Mouse (Mus musculus) macrophage (primary cell): ENCODE data around the gene Gm3285. TPM values are rescaled to one million over a fixed set of nuclear protein-coding genes. Genes with fewer than 3 reads are reported as not detected.

Experiments
- H3K27ac ChIP-seq: fragments of 350-480 bp; formaldehyde crosslinking; 2 replicates; pipeline ENCODE4 v1.9.0; 2021
- H3K36me3 ChIP-seq: fragments of 350-480 bp; formaldehyde crosslinking; 2 replicates; pipeline ENCODE4 v1.9.0; 2021; ENCODE audit errors: inconsistent target
- H3K4me3 ChIP-seq: fragments of 350-480 bp; formaldehyde crosslinking; 2 replicates; pipeline ENCODE4 v1.9.0; 2021; ENCODE audit errors: inconsistent target
- H3K79me2 ChIP-seq: fragments of 350-480 bp; formaldehyde crosslinking; 2 replicates; pipeline ENCODE4 v1.9.0; 2021; ENCODE audit errors: inconsistent target
- WGBS: methylation state at CpG from one replicate; pipeline ENCODE4 v1.1.7; 2026; ENCODE audit warnings: inconsistent platforms; ENCODE audit not compliant: missing documents; 5-methylcytosine and 5-hydroxymethylcytosine counted together
- polyA plus RNA-seq: library from polyadenylated mRNA; stranded (reverse); fragments of 250-400 nt; gene quantifications from 3 replicates; pipeline ENCODE4 v1.2.4, GENCODE M21; 2018; ENCODE audit warnings: inconsistent platforms

The Gm3285 gene
- polyA plus RNA-seq, 1 experiment from 2014 or later = not detected

DNA sequence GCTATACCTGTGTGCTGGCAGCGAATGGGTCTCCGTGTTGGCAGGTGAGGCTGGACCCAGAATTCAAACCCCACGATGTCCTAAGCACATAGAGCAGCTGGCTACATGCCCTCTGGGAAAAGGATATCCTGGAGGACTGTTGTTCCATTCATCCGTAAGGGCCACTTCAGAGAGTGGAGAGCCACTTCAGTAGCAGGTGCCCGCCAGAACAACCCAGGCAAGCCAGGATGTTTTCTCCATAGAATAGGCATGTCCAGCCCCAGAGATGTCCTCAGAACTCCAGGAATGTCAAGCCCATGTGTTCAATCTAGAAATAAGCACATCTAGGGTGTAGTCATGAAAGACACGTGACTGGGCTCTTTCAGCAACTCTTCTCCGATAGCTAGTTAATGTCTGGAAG lies 7.9 kb downstream of the Gm3285 start:
- Histone ChIP-seq H3K36me3 (no peaks in the 10 kb centered on the region), H3K79me2 (no peaks in the 10 kb centered on the region), H3K4me3 (no peak overlapping the region), H3K27ac (no peak overlapping the region)
- 89% methylated on average over 7 of the region's 7 CpGs for WGBS

DNA sequence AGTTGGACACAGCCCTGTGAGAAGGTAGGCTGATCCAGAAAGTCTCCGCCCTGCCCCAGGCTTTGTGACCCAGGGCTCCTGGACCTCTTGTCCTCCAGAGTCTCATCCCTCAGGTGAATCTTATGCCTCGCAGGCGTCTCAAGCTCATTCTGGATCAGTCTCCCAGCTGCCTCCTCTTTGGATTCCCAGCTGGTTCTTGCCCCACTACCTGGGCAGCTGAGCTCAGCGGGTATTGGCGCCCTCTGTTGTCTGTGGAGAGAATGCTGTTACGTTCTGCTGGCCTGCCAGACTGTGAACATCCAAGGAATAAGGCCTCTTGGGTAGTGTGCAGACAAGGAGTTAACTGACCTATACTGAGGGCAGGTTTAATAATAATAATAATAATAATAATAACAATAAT lies 17.2 kb downstream of the Gm3285 start:
- H3K36me3 ChIP-seq = no peaks in the 10 kb centered on the region
- H3K79me2 ChIP-seq = no peaks in the 10 kb centered on the region
- no peak overlapping the region for H3K27ac ChIP-seq
- WGBS = 76% methylated on average over 4 of the region's 6 CpGs
- H3K4me3 ChIP-seq = no peak overlapping the region

DNA sequence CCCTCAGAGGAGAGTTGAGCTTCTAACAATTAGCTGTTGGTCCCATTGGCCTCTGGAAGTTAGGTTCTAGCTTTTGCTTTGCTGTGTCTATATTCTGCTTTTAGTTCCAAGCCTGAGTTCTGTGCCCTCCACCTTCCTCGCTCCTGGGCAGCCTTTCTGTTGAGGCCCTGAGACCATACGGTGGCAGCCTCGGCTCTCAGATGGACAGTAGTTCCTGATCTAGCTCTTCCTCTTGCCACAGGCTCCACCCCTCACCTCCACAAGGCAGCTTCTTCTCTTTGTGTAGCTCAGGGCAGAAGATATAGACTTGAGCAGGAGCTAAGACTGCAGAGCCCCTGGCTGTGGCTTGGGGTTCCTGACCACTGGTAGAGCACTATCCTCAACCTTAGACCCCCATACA lies 18.5 kb downstream of the Gm3285 start:
- no peak overlapping the region for H3K27ac ChIP-seq
- no peak overlapping the region for H3K4me3 ChIP-seq
- H3K79me2 ChIP-seq = no peaks in the 10 kb centered on the region
- WGBS = 22% methylated on average over 3 of the region's 3 CpGs
- H3K36me3 ChIP-seq = no peaks in the 10 kb centered on the region

DNA sequence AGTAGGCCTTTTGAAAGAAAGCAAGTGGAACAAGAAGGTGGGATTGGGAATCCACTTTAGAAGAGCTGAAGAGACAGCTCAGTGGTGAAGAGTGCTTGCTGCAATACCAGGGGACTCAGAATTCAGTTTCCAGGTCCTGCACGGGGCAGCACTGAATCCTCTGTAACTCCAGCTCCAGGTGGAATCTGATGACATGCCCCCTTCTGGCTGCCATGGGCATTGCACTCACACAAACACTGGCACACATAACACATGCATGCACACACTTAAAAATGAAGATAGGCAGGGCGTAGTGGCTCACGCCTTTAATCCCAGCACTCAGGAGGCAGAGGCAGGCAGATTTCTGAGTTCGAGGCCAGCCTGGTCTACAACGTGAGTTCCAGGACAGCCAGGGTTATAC lies 20.8 kb downstream of the Gm3285 start:
- H3K79me2 ChIP-seq = no peaks in the 10 kb centered on the region
- no peaks in the 10 kb centered on the region for H3K36me3 ChIP-seq
- no peak overlapping the region for H3K4me3 ChIP-seq
- no peak overlapping the region for H3K27ac ChIP-seq
- 82% methylated on average over 5 of the region's 5 CpGs for WGBS

DNA sequence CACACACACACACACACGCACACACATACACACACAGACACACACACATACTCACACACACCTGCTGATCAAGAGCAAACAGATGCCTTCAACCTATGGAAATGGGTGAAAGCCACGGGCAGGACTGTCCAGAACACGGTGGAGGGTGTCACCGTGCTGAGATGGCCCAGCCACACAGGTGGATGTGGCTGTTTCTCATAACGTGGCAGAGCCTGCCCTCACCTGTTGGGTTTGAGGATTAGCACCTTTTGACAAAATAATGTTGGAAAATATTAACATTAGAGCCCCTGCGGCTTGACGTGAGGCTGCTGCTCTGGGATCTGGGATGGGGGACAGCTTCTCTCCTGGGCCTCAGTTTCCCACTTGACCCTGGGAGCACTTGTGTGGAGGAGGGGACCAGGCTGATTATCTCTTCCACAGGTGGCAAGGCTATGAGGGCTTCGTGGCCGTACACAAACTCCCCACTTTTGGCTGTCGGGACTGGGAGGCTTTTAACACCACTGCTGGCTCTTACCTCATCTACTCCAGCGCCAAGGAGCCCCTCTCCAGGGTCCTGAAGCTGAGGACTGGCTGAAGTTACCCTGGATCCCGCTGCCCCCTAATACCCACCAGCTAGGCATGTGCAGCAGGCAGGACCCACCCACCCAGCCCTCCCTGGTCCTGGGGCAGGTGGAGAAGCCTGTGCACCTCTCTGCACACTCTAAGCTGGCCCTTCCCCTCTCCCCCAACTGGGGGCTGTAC lies 24.4 kb downstream of the Gm3285 start:
- Histone ChIP-seq H3K79me2 (no peaks in the 10 kb centered on the region), H3K27ac (no peak overlapping the region), H3K4me3 (no peak overlapping the region), H3K36me3 (no peaks in the 10 kb centered on the region)
- WGBS = 73% methylated on average over 12 of the region's 12 CpGs

DNA sequence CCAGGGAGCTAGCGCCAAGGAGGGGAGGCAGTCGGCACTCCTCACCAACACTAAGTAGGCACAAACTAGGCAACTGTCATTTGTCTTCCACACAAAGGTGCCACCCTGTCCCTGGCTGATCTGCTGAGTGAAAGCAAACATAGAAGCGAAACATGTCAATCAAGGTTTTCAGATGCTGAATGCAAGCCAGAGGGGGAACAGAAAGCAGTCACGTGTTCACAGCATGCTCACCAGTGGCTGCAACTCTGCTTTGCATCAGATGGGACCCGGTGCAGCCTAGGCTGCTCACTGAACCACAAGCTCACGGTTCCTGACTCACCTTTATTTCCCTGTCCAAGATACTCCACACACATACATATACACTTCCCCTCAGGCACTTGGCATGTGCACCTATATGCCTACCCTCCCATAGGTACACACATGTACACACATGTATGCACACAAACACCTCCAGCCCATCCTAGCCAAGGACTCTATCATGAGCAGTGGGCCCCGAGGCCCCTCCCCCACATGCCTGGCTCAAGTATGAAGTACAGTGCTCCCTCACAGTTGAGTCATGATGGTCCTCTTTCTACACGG lies 29.3 kb downstream of the Gm3285 start:
- no peaks in the 10 kb centered on the region for H3K36me3 ChIP-seq
- H3K79me2 ChIP-seq = no peaks in the 10 kb centered on the region
- no peak overlapping the region for H3K27ac ChIP-seq
- 75% methylated on average over 8 of the region's 8 CpGs for WGBS
- no peak overlapping the region for H3K4me3 ChIP-seq

DNA sequence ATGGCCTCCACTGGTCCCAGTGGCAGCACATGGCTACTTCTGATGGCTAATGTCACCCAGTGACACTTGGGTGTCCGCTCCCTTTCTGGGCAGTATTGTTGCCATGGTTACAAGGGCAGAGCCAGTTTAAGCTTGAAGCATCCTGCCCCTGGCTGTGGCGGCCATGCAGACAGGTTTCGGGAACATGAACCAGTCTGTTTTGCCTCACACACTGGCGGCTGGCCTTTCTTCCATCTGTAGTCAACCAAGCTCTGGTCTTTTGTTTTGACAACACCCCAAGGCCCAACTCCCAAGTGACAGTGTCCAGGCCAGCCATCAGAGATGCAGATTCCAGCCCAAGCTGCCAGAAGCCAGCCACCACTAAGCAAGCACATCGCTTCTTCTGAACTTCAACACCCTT lies 33.8 kb downstream of the Gm3285 start:
- Histone ChIP-seq H3K4me3 (no peak overlapping the region), H3K36me3 (no peaks in the 10 kb centered on the region), H3K79me2 (no peaks in the 10 kb centered on the region), H3K27ac (no peak overlapping the region)
- WGBS = 90% methylated on average over 5 of the region's 5 CpGs

DNA sequence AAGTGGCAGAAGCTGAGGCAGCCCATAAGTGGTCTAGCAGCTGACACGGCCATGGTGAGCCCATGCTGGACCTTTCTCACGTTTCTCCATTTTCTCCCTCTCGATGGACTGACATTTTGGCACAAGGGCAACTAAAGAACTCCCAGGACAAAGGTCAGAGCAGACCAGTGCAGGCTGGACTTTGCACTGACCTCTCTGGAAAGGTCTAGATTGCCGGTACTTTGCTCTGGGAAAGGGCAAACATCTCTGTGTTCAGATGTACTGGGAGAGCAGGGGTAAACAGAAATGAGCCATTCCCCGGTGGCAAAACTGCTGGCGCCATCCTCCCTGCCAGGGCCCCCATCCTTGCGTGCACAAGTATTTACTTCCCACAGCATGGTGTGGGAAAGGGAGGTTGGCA lies 38.4 kb downstream of the Gm3285 start:
- H3K4me3 ChIP-seq = no peak overlapping the region
- no peak overlapping the region for H3K27ac ChIP-seq
- no peaks in the 10 kb centered on the region for H3K79me2 ChIP-seq
- WGBS = 65% methylated on average over 7 of the region's 7 CpGs
- H3K36me3 ChIP-seq = no peaks in the 10 kb centered on the region

DNA sequence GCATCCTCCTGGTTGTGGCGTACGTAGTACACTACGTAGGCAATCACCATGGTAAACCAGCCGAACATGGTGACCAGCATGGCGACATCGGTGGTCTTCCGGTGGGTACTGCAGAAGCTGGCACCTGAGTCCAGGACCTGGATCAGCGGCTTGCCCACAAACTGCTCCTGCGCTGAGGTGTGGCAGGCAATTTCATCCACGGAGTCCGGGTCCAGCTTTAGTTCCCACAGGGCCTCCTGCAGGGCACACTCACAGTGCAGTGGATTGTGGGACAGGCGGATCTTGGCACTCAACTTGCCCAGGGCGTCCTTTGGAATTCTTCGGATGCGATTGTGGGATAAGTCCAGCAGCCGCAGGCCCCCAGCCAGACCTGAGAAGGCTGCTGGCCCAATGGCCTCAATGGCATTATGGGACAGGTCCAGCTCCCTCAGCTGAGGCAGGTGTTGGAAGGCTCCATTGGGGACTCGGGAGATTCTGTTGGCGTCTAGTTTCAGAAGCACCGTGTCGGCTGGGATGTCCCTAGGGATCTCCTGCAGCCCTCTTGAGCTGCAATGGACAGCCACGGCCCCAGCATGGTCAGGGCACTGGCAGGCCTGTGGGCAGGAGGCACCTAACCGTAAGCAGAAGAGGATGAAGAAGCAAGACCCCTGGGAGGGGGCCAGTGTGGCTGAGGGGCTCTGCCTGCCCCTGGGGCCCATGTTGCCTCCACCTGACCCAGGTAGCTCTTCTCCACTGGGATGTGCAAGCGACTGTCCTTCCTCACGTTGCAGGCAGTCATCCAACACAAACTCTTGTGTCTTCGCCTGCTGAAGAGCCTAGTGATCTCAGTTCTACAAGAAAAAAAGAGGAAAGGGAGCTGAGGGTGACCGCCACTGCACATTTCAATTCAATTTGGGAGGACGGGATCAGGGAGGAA lies 39.4 kb downstream of the Gm3285 start:
- Histone ChIP-seq H3K4me3 (no peak overlapping the region), H3K79me2 (no peaks in the 10 kb centered on the region), H3K36me3 (no peaks in the 10 kb centered on the region), H3K27ac (no peak overlapping the region)
- WGBS = 92% methylated on average over 27 of the region's 27 CpGs

DNA sequence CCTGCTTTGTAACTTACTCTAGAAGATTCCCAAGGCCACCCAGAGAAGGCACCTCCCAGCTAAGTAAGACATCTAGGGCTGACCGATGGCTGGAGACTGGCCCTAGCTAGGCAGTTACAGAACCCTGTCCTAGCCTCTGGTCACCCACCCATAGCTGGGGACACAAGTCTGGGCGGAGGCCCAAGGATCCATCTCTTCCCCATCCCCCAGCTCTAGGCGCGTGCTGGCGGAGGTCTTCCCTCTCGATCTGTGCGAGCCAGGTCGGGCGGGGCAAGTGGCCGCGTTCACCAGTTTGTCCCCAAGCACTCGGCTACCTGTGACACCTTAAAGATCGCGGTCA lies 40.1 kb downstream of the Gm3285 start:
- Histone ChIP-seq H3K79me2 (no peaks in the 10 kb centered on the region), H3K4me3 (no peak overlapping the region), H3K36me3 (no peaks in the 10 kb centered on the region), H3K27ac (no peak overlapping the region)
- 14% methylated on average over 12 of the region's 14 CpGs for WGBS

DNA sequence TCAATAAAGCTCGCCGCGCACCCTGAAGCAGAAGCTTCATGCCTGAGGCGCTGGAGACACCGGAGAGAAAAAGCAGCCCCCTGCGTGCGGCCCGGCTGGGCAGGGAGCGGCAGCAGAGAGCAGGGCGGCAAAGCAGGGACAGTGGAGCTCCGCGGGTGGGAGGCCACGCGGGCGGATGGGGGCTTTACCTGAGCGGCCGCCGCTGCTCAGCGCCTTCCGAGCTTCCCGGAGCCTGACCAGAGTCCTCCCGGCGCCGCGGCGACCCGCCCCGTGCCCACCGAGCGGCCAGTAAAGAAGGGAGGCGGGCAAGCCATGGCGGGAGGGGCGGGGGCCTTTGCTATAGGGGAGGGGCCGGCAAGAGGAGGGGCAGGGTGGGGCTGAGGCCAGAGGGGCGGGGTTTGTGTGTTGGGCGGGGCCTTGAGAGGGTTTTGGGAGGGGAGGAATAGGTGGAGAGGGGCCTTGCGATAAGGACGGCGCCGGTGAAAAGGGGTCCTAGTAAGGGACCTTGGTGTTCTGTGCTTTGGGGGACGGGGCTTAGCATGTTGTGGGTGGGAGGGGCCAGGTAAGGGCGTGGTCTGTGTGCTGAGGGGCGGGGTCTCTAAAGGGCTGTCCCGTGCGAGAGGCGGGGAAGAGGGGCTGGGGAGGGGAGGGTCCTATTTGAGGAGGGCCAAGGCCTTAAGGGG lies 40.6 kb downstream of the Gm3285 start, which contains the start of gene Lrrc3:
Gene Lrrc3, minus strand, starts transcription at position 326 of the 683 bp plus-strand sequence.
- H3K36me3 ChIP-seq = no peaks in the 10 kb centered on the region
- WGBS = 0% methylated on average over 33 of the region's 46 CpGs
- no peak within 1 kb of the TSS for H3K27ac ChIP-seq
- no peaks in the 10 kb centered on the region for H3K79me2 ChIP-seq
- no peak within 1 kb of the TSS for H3K4me3 ChIP-seq

DNA sequence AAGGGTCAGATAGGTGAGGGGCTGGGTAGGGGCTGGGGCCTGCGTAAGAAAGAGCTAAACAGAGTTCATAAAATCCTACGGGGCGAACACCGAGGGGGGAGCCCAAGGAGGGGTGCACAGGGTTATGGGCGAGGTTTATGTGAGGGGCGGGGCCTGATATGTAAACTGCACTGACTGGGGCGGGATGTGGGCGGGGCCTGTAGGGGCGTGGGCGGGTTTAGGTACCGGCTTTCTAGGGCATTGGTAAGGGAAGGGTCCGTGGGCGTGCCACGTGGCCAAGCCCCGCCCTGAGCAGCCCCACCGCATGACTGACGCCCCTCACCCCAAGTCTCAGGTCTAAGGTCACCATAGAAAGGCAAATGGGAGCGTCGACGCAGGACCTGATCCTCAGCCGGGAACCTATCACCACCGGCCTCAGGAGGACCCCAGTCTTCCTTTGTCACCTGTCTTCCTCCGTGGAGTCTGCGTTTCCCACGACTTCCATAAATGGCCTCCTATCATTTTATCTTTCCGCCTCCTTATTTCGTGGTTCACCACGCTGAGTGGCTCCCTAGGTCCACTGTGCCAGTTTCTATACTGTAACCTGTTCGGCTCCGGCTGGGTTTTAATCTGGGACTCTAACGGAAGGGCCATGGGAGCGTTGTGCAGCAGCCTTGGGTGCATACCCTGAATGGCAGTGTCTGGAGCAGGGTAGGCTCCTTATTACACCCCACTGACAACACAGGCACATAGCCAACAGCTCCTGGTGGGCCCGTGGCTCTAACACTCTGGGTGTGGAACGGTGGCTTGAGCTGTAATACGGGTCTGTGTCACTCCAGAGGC lies 41.3 kb downstream of the Gm3285 start:
- Histone ChIP-seq H3K79me2 (no peaks in the 10 kb centered on the region), H3K4me3 (no peak overlapping the region), H3K36me3 (no peaks in the 10 kb centered on the region), H3K27ac (no peak overlapping the region)
- WGBS = 5% methylated on average over 35 of the region's 35 CpGs
